Mouse (Mus musculus): ENCODE data around the gene Arl6. TPM values are rescaled to one million over a fixed set of nuclear protein-coding genes. Genes with fewer than 3 reads are reported as not detected.

The Arl6 gene
- polyA plus RNA-seq, 1 experiment from 2014 or later, result 2.6 TPM

DNA sequence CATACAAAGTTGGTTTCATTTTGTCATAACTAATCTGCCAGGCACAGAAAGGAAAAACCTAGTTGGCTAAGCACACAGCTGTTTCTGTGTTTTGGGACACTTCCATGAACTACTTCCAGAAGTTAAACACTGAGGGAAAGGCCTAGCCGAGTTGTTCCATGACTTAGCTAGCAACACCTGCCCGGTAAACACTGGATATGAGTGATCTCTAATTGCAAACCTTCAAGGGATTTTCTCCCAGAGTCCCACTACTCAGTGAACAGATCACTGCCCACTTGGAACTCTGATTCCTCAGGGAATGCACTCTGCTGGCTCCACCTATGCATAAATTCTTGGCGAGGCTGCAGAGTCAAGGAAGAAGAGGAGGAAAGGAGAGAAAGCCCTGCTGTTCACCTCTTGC is 44.5 kb downstream of the Arl6 start:
- no peak for ATAC-seq (ENCODE audit: low read depth)
- WGBS (ENCODE audit: insufficient replicate concordance), result 60% methylated on average over 3 of the region's 3 CpGs
- no peak overlapping the region for H3K4me2 ChIP-seq (ENCODE audit: low read depth, low read length)
- H3K4me1 ChIP-seq (ENCODE audit: control insufficient read depth, low read depth, low read length), result no peaks in the 10 kb centered on the region; the same call in 1 of the 2 replicates
- H3K27me3 ChIP-seq (ENCODE audit: control insufficient read depth, insufficient read depth, low read depth, low read length), result peaks cover 3% of the 10 kb centered on the region
- no peak overlapping the region for H3K9ac ChIP-seq (ENCODE audit: low read depth, low read length)
- H3K4me3 ChIP-seq (ENCODE audit: low read depth, low read length), result no peak overlapping the region
- no peaks in the 10 kb centered on the region for H3K9me3 ChIP-seq (replicated peaks; ENCODE audit: control insufficient read depth, low read length)
- no peak overlapping the region for H3K27ac ChIP-seq (ENCODE audit: low read length)
- H3K36me3 ChIP-seq (ENCODE audit: control insufficient read depth, insufficient read depth), result no peaks in the 10 kb centered on the region

DNA sequence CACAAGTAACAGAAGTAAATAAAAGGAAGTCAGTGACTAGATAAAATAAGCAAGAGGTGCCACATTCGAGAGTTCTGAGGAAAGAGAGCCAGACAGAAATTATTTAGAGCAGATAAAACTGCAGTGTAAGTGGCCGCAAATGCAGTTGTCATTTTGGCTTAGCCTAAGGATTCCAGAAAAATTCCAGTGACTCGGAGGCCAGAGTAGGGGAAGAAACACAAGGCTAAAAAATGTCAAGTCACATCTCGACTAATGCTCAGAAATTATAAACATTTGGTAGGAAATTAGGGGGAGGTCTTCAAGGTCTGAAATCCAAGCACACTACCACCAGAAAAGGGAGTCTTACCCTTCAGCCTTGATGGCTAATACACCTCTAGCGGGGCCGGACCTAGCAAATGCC is 48.4 kb downstream of the Arl6 start:
- H3K9me3 ChIP-seq (replicated peaks; ENCODE audit: control insufficient read depth, low read length), result no peaks in the 10 kb centered on the region
- no peak overlapping the region for H3K4me3 ChIP-seq (ENCODE audit: low read depth, low read length)
- no peaks in the 10 kb centered on the region for H3K4me1 ChIP-seq (ENCODE audit: control insufficient read depth, low read depth, low read length)
- ATAC-seq (ENCODE audit: low read depth), result no peak
- no peak overlapping the region for H3K27ac ChIP-seq (ENCODE audit: low read length)
- H3K27me3 ChIP-seq (ENCODE audit: control insufficient read depth, insufficient read depth, low read depth, low read length), result no peaks in the 10 kb centered on the region
- 45% methylated on average over 6 of the region's 6 CpGs for WGBS (ENCODE audit: insufficient replicate concordance)
- no peaks in the 10 kb centered on the region for H3K36me3 ChIP-seq (ENCODE audit: control insufficient read depth, insufficient read depth)
- H3K4me2 ChIP-seq (ENCODE audit: low read depth, low read length), result no peak overlapping the region
- H3K9ac ChIP-seq (ENCODE audit: low read depth, low read length), result no peak overlapping the region

DNA sequence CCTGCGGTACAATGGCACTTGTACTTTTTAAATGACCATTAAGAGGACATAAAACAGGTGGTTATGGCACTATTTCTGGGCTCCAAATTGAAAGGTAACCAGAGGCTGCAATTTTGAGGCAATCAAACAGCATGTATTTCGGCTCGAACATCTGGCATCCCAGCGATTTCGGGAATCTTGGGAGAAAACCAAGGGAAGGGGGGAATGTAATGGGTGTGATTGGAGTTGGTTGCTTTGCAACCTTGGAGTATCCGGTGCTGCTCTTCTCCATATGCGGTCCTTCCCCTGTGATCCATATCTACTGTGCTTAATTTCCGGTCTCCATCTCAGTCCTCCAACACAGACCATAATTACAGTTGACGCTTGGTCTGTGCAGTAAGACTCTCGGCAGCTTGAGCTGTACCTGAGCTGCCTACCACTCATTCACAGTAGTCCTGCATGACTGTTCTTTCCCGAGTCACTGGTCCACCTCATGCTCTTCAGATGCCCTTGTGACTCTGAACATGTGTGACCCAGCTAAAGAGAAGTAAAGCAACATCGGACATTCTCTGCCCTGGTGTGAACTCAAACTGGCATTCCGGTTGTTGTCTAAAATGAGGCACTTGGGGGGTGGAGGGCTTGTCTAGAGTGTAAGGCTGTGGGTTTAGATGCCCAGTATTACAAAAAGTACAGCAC is 50.7 kb downstream of the Arl6 start:
- 73% methylated on average over 13 of the region's 13 CpGs for WGBS (ENCODE audit: insufficient replicate concordance)
- H3K4me1 ChIP-seq (ENCODE audit: control insufficient read depth, low read depth, low read length), result no peaks in the 10 kb centered on the region
- no peaks in the 10 kb centered on the region for H3K27me3 ChIP-seq (ENCODE audit: control insufficient read depth, insufficient read depth, low read depth, low read length)
- H3K4me2 ChIP-seq (ENCODE audit: low read depth, low read length), result no peak overlapping the region
- H3K4me3 ChIP-seq (ENCODE audit: low read depth, low read length), result no peak overlapping the region
- no peak overlapping the region for H3K9ac ChIP-seq (ENCODE audit: low read depth, low read length)
- no peak overlapping the region for H3K27ac ChIP-seq (ENCODE audit: low read length)
- no peak for ATAC-seq (ENCODE audit: low read depth)
- no peaks in the 10 kb centered on the region for H3K9me3 ChIP-seq (replicated peaks; ENCODE audit: control insufficient read depth, low read length)
- no peaks in the 10 kb centered on the region for H3K36me3 ChIP-seq (ENCODE audit: control insufficient read depth, insufficient read depth)

DNA sequence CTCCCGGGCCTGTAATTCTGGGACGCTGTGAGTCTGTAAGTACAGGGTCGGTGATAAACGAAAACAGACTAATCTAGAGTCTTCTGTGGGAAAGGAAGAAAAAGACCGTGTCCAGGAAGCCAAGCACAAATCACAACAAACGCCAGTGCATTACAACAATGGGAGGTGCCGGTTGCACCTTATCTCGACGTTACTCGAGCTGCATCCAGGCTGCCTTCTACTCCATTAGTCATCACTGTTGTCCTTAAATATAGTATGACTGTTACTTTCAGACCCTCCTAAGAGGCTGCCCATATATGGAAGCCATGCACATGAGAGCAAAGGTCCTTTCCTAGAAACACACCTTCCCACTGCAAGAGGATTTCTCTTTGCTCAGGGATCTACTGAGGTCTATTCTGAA is 51.4 kb downstream of the Arl6 start:
- no peak overlapping the region for H3K9ac ChIP-seq (ENCODE audit: low read depth, low read length)
- no peaks in the 10 kb centered on the region for H3K4me1 ChIP-seq (ENCODE audit: control insufficient read depth, low read depth, low read length)
- 50% methylated on average over 10 of the region's 10 CpGs for WGBS (ENCODE audit: insufficient replicate concordance)
- H3K9me3 ChIP-seq (replicated peaks; ENCODE audit: control insufficient read depth, low read length), result no peaks in the 10 kb centered on the region
- H3K27me3 ChIP-seq (ENCODE audit: control insufficient read depth, insufficient read depth, low read depth, low read length), result no peaks in the 10 kb centered on the region
- no peak overlapping the region for H3K4me3 ChIP-seq (ENCODE audit: low read depth, low read length)
- peak; percentile 32; the same call in 1 of the 2 replicates for ATAC-seq (ENCODE audit: low read depth)
- no peak overlapping the region for H3K4me2 ChIP-seq (ENCODE audit: low read depth, low read length)
- H3K27ac ChIP-seq (ENCODE audit: low read length), result no peak overlapping the region
- H3K36me3 ChIP-seq (ENCODE audit: control insufficient read depth, insufficient read depth), result no peaks in the 10 kb centered on the region

DNA sequence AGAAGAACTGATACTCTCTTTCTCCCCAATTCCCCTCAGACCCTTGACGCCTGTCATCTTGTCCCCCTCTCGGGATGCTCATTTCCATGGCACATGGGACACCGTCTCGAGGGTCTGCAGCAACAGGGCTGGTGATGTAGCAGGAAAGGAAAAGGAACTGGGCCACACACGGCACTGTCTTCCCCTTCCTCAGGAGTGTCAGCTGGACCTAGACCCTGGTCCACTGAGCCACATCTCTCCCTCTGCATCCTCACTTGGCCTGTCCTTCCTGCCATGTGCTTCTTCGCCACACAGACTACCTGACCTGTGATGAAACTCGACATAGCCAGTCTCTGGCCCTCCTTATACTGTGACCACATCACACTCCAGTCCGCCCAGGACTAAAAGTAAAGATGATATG is 52.3 kb downstream of the Arl6 start:
- H3K36me3 ChIP-seq (ENCODE audit: control insufficient read depth, insufficient read depth), result no peaks in the 10 kb centered on the region
- WGBS (ENCODE audit: insufficient replicate concordance), result 65% methylated on average over 8 of the region's 8 CpGs
- no peak overlapping the region for H3K9ac ChIP-seq (ENCODE audit: low read depth, low read length)
- H3K27ac ChIP-seq (ENCODE audit: low read length), result no peak overlapping the region
- H3K9me3 ChIP-seq (replicated peaks; ENCODE audit: control insufficient read depth, low read length), result no peaks in the 10 kb centered on the region
- no peak overlapping the region for H3K4me3 ChIP-seq (ENCODE audit: low read depth, low read length)
- no peaks in the 10 kb centered on the region for H3K4me1 ChIP-seq (ENCODE audit: control insufficient read depth, low read depth, low read length)
- ATAC-seq (ENCODE audit: low read depth), result no peak
- H3K4me2 ChIP-seq (ENCODE audit: low read depth, low read length), result no peak overlapping the region
- no peaks in the 10 kb centered on the region for H3K27me3 ChIP-seq (ENCODE audit: control insufficient read depth, insufficient read depth, low read depth, low read length)

DNA sequence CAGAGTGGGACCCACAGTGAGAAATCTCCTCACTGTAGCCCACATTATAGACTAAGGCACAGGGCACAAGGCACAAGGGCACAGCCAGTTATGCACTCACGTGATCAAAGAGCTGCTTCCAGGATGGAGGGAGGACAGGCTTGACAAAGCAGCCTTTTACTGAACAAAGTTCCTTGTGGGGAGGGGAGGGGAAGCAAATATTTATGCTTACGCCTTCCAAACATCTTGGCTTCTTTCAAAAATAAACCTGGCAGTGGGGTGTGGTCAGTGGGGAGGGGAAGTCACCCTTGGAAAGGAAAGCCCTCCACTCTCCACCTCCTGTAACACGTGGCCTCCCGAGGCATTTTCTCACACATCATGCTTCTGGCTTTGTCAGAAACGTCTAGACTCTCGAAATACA is 52.9 kb downstream of the Arl6 start:
- Histone ChIP-seq H3K9me3 (replicated peaks; ENCODE audit: control insufficient read depth, low read length) (no peaks in the 10 kb centered on the region), H3K27me3 (ENCODE audit: control insufficient read depth, insufficient read depth, low read depth, low read length) (no peaks in the 10 kb centered on the region), H3K27ac (ENCODE audit: low read length) (no peak overlapping the region), H3K36me3 (ENCODE audit: control insufficient read depth, insufficient read depth) (no peaks in the 10 kb centered on the region), H3K9ac (ENCODE audit: low read depth, low read length) (no peak overlapping the region), H3K4me3 (ENCODE audit: low read depth, low read length) (no peak overlapping the region), H3K4me1 (ENCODE audit: control insufficient read depth, low read depth, low read length) (no peaks in the 10 kb centered on the region), H3K4me2 (ENCODE audit: low read depth, low read length) (no peak overlapping the region)
- no peak for ATAC-seq (ENCODE audit: low read depth)
- WGBS (ENCODE audit: insufficient replicate concordance), result 34% methylated on average over 6 of the region's 6 CpGs

DNA sequence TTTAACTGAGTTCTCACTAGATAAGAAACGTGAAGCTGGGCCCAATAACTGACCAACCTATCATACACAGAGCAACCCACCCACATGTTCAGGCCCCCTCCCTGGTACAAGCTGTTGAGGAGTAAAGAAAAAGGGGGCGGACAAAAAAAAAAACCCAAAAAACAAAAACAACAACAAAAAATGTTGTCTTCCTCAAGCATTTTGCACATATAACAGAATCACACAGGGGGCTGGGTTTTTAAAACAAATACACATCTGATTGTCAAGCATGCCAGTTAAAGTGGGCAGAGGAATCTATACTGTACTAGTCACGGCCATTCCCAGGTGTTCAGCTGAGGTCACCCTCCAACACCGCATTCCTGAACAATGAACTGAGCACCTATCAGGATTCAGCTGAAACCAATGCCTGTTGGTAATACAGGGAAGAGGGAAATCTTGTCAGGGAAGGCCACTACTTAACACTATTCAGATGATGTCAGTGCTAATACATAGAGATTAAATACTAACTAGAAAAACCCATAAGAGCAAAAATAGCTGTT is 53.4 kb downstream of the Arl6 start:
- ATAC-seq (ENCODE audit: low read depth), result no peak

DNA sequence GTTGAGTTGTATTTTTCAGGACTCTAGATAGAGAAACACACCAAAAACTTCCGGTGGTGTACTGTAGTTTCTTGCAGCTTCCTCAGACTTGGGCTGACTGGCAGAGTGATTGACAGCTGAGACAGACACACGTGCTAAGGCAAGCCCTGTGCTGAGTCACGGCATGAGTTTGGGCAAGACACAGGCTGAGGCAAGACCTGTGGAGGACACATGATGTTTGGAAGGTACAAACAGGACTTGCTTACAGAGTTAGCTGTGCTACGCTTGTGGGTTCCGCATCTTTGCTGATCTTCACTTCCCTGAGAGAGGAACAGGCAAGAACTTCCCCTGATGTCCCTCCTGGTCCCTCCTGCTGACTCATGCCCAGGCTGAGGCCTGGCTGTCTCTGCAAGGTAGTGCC is 55.7 kb downstream of the Arl6 start:
- no peaks in the 10 kb centered on the region for H3K27me3 ChIP-seq (ENCODE audit: control insufficient read depth, insufficient read depth, low read depth, low read length)
- no peak overlapping the region for H3K27ac ChIP-seq (ENCODE audit: low read length)
- H3K9ac ChIP-seq (ENCODE audit: low read depth, low read length), result no peak overlapping the region
- 55% methylated on average over 5 of the region's 5 CpGs for WGBS (ENCODE audit: insufficient replicate concordance)
- H3K4me1 ChIP-seq (ENCODE audit: control insufficient read depth, low read depth, low read length), result no peaks in the 10 kb centered on the region
- no peak overlapping the region for H3K4me2 ChIP-seq (ENCODE audit: low read depth, low read length)
- H3K4me3 ChIP-seq (ENCODE audit: low read depth, low read length), result no peak overlapping the region
- no peaks in the 10 kb centered on the region for H3K9me3 ChIP-seq (replicated peaks; ENCODE audit: control insufficient read depth, low read length)
- ATAC-seq (ENCODE audit: low read depth), result no peak
- H3K36me3 ChIP-seq (ENCODE audit: control insufficient read depth, insufficient read depth), result no peaks in the 10 kb centered on the region

More for the DNA sequence above, 53.4 kb downstream of the Arl6 start:
- Histone ChIP-seq H3K4me2 (ENCODE audit: low read depth, low read length) (no peak overlapping the region), H3K36me3 (ENCODE audit: control insufficient read depth, insufficient read depth) (no peaks in the 10 kb centered on the region), H3K27ac (ENCODE audit: low read length) (no peak overlapping the region), H3K9ac (ENCODE audit: low read depth, low read length) (no peak overlapping the region), H3K9me3 (replicated peaks; ENCODE audit: control insufficient read depth, low read length) (no peaks in the 10 kb centered on the region), H3K4me3 (ENCODE audit: low read depth, low read length) (no peak overlapping the region), H3K4me1 (ENCODE audit: control insufficient read depth, low read depth, low read length) (no peaks in the 10 kb centered on the region), H3K27me3 (ENCODE audit: control insufficient read depth, insufficient read depth, low read depth, low read length) (no peaks in the 10 kb centered on the region)
- WGBS (ENCODE audit: insufficient replicate concordance), result 61% methylated on average over 4 of the region's 4 CpGs

DNA sequence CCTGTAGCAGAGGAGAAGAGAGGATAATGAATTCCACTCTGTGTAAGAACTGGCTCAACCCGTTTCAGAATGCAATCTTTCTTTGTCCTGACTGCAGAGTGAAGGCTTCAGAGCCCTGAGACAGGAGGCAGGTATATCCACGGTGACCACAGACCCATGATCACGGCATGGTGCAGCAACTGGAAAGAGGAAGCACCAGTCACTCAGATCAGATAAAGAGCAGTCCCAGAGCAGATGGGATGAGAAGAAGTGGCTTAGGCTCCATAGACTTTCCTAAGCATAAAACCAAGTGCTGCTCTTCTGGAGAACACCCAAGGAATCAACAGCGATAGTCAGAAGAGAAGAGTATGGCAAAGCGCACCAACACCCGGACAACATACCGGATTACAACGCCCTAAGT is 60.0 kb downstream of the Arl6 start:
- no peak for ATAC-seq (ENCODE audit: low read depth)
- H3K36me3 ChIP-seq (ENCODE audit: control insufficient read depth, insufficient read depth), result no peaks in the 10 kb centered on the region
- no peaks in the 10 kb centered on the region for H3K9me3 ChIP-seq (replicated peaks; ENCODE audit: control insufficient read depth, low read length)
- no peak overlapping the region for H3K27ac ChIP-seq (ENCODE audit: low read length)
- WGBS (ENCODE audit: insufficient replicate concordance), result 53% methylated on average over 8 of the region's 8 CpGs
- H3K4me3 ChIP-seq (ENCODE audit: low read depth, low read length), result no peak overlapping the region
- H3K4me2 ChIP-seq (ENCODE audit: low read depth, low read length), result no peak overlapping the region
- H3K27me3 ChIP-seq (ENCODE audit: control insufficient read depth, insufficient read depth, low read depth, low read length), result no peaks in the 10 kb centered on the region
- H3K4me1 ChIP-seq (ENCODE audit: control insufficient read depth, low read depth, low read length), result no peaks in the 10 kb centered on the region
- H3K9ac ChIP-seq (ENCODE audit: low read depth, low read length), result no peak overlapping the region
